Mouse (Mus musculus): Measurements from ENCODE around the gene Chst11. TPM values are rescaled to one million over a fixed set of nuclear protein-coding genes. Genes with fewer than 3 reads are reported as not detected.
A peak's percentile ranks its signal among the peaks of the same experiment; 100 is the strongest.

Gene Chst11
- polyA plus RNA-seq, 1 experiment = 4.3 TPM

DNA sequence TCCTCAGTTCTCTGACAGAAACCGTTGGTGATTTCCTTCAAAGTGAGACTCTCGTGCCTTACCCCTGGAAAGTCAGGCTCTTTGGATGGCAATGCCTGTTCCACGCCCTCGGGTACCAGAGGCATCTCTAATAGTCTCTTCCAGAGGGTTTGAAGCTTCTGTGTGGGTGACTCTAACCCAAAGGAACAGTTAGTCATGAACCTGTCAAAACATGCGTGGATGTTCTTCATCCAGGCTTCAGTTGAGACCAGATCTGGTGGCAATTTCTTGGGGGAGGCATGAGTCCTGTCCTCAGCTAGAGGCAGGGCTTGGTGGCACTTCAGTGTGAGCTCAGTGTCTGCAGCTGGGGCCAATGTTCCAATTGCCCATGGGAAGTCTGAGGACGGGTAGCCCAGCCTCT, 80.9 kb downstream of the Chst11 start:
- DNase-seq (ENCODE audit: low read depth, low spot score) = no peak
- WGBS = 85% methylated on average over 6 of the region's 6 CpGs

- DNase-seq (ENCODE audit: low read depth, low spot score) = no peak
- 88% methylated on average over 4 of the region's 4 CpGs for WGBS
Observed at GRCm38 (mm10) chr10:83067305-83067704, 82.0 kb downstream of the Chst11 start.

- 91% methylated on average over 8 of the region's 8 CpGs for WGBS
- DNase-seq (ENCODE audit: low read depth, low spot score) = no peak
Observed at GRCm38 (mm10) chr10:83068466-83068865, 83.2 kb downstream of the Chst11 start.

DNA sequence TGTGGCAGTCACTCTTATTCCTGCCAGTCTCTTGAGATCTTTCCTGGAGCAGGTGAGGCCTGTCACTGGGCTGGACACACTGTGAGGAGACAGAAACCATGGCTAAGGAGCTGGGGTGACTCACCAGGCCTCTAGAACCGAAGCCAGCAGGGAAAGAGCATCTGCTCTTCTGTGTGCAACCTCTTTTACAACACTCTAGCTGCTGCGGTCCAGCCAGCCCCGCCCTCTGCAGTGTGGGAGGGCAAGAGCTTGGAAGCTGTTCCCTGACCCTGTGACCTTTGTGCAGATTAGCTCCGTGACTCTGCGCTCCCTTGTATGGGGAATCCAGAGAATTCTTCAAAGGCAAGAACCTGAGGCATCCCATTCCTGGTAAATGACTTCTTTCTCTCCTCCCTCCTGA, 84.5 kb downstream of the Chst11 start:
- WGBS = 11% methylated on average over 5 of the region's 5 CpGs
- DNase-seq (ENCODE audit: low read depth, low spot score) = peak; percentile 50

DNA sequence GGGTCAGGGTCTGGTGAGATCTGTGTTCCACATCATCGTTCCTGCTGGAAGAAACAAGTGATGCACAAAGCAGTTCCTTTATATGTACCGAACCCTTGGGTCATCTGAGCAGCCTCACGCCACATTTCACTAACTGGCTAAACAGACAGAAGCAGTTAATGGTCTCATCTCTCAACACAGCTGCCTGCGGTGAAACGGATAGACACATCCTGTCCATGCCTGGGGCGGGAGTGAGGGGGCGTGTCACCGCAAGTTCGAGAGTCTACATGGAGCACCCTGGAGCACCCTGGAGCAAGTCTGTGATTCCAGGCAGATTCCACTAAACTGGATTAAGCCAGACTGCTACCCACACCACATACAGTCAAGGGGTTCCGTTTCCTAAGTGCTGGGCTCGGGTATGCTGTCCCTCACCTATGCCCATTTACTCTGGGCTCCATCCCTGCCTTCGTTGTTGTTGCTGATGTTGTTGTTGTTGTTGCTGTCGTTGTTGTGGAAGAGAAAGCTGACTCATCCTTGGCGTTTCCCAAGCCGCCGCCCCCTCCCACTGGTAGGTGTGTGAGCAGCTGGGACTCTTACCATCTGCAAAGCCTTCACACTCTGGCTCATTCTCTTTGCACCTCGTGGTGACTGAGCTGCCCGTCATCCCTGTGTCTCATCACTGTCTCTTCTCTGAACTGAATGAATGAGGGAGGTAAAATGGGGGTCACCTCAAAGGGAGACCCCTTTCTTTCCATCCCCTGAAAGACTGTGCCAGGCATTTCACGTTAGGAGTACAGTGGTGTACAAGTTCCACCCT, 86.7 kb downstream of the Chst11 start:
- DNase-seq (ENCODE audit: low read depth, low spot score) = no peak
- 77% methylated on average over 19 of the region's 19 CpGs for WGBS

DNA sequence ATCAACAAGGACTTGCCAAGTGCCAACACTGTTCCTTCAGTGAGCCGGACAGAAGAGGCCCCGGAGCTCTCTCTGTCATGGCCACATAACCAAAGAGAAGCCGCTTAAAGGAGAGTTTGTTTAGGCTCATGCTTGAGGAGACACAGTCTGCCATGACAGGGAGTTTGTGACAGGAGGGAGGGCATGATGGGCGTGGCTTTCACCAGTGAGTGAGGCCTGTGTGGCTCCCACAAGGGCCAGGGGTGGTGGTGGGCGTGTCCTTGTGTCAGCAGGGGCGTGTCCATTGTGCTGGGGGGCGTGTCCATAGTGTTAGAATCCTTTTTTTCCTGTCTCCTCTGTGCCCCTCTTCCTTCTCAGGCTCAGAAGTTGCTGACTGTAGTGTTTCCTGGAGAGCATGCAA, 87.8 kb downstream of the Chst11 start:
- 67% methylated on average over 7 of the region's 7 CpGs for WGBS
- DNase-seq (ENCODE audit: low read depth, low spot score) = no peak

DNA sequence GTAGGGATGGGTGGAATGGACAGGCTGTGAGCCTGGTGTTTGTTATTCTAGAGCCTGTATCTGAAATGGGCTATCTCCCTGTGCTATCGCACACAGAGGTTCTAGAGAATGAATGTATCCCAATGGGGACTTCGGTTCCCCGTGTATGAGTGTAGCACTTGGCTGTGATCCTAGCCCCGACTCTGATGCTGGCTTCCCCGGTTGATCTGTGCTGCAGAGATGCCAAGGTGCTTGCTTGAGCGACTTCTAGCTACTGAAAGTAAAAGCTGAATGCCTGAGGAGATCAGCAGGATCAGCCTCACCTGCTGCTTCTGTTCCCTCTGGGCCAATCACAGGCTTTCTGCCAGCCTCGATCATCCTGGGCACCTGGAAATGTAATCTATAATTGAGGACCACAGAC, 91.5 kb downstream of the Chst11 start:
- 77% methylated on average over 7 of the region's 7 CpGs for WGBS
- DNase-seq (ENCODE audit: low read depth, low spot score) = no peak

- WGBS = 94% methylated on average over 8 of the region's 8 CpGs
- no peak for DNase-seq (ENCODE audit: low read depth, low spot score)
Observed at GRCm38 (mm10) chr10:83078723-83079122, 93.4 kb downstream of the Chst11 start.

GRCm38 (mm10) chr10:83079755-83080154, 94.5 kb downstream of the Chst11 start:
- no peak for DNase-seq (ENCODE audit: low read depth, low spot score)
- 85% methylated on average over 13 of the region's 13 CpGs for WGBS

- 56% methylated on average over 12 of the region's 12 CpGs for WGBS
- no peak for DNase-seq (ENCODE audit: low read depth, low spot score)
Observed at GRCm38 (mm10) chr10:83080275-83080741, 95.0 kb downstream of the Chst11 start.

DNA sequence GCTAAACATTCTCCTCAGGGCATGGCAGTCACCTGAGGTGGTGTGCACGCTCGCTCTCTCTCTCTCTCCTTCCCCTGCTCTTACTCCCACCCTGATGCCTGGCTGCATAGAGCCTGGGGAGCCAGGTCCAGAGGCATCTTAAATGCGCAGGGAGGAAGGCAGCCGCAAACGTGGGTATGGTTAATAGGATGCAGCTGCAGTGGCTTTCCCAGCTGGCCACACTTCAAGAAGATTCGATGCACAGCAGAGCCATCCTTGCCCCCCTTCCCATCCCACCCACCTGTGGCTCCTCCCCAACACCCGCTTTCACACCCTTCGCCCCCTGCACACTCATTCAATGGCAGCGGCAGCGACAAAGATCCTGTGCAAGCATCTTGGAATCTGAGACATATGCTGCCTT, 95.6 kb downstream of the Chst11 start:
- 73% methylated on average over 10 of the region's 10 CpGs for WGBS

DNA sequence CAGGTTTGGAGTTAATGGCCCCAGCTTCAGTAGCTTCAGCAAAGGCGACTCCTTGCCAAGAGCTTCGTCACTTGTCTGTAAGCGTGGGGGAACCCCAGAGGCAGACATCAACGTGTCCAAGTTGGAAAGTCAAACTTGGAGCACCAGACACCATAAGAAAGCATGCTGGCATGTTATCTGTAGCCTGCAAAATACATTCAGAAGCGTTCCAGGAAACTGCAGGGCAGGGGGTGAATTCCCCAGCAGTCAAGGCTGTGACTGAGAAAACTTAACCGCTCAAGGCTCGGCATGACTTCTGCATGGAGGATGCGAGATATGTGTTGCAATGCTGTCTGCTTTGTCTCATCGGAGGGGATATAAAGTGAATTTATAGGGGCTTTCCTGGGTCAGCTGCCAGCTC, 98.6 kb downstream of the Chst11 start:
- DNase-seq (ENCODE audit: low read depth, low spot score) = no peak
- WGBS = 54% methylated on average over 9 of the region's 9 CpGs

More for the DNA sequence above, 95.6 kb downstream of the Chst11 start:
- no peak for DNase-seq (ENCODE audit: low read depth, low spot score)

DNA sequence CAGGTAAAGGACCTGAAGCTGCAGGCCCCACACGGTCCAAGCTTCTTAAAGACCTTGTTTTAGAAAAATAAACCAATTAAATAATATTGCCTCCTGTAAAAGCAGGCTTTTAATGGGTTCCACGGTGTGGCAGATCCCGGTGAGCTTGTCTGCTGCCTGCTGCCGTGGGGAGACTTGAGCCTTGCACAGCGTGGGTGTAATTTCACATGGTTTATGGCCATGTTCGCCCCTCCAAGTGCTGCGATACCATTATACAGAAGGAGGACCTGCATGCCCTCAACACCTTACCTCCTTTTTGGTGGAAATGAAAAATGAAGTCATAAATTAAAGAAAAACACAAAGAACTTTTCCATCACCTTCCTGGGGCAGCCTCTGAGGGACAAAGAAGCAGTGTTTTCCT, 103.0 kb downstream of the Chst11 start:
- no peak for DNase-seq (ENCODE audit: low read depth, low spot score)
- 38% methylated on average over 7 of the region's 7 CpGs for WGBS

DNA sequence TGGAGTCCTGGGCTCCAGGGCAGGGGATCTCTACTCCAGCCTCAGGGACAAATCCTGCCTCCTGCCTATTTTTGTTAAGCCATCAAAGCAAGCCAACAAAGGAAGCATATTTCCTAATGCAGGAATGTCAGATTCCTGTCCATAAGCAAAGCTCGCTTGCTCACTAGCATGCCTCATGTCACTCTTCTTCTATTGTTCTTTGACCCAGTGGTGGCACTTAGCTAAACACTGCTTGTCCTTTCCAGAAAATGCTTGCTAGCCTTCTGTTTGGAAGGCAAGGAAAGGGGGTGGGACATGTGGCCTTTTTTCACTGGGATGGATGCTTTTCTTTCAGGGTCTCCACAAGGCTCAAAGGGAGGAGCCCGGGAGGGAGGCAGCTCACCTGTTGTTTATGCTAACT, 103.5 kb downstream of the Chst11 start:
- WGBS = 55% methylated on average over 2 of the region's 2 CpGs
- no peak for DNase-seq (ENCODE audit: low read depth, low spot score)

GRCm38 (mm10) chr10:83090185-83090584, 104.9 kb downstream of the Chst11 start:
- WGBS = 87% methylated on average over 8 of the region's 8 CpGs

DNA sequence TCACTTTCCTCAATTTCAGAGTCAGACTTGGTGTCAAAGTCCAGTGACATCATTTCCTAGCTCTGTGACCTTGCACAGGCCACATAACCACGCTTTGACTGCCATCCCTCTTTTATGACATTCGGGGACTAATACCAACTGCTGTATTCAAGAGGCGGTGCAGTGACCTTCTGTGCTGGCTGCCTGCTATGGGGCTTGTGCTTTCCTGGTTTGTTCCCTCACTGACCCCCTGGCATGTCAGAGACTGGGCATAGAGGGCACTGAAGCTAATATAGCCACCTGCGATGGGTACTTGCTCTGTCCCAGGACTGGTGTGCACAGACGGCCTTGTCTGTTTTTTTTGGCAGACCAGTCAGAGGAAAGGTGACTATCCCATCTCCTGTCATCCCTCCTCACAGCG, 108.4 kb downstream of the Chst11 start:
- WGBS = 60% methylated on average over 6 of the region's 6 CpGs
- DNase-seq (ENCODE audit: low read depth, low spot score) = no peak

More at GRCm38 (mm10) chr10:83090185-83090584, 104.9 kb downstream of the Chst11 start:
- DNase-seq (ENCODE audit: low read depth, low spot score) = no peak

- WGBS = 77% methylated on average over 10 of the region's 10 CpGs
- DNase-seq (ENCODE audit: low read depth, low spot score) = no peak
Observed at GRCm38 (mm10) chr10:83094248-83094647, 109.0 kb downstream of the Chst11 start.

GRCm38 (mm10) chr10:83094821-83095725, 109.8 kb downstream of the Chst11 start:
- DNase-seq (ENCODE audit: low read depth, low spot score) = no peak
- 83% methylated on average over 16 of the region's 16 CpGs for WGBS

GRCm38 (mm10) chr10:83096257-83096656, 111.0 kb downstream of the Chst11 start:
- no peak for DNase-seq (ENCODE audit: low read depth, low spot score)
- 92% methylated on average over 6 of the region's 6 CpGs for WGBS

- no peak for DNase-seq (ENCODE audit: low read depth, low spot score)
- WGBS = 29% methylated on average over 10 of the region's 10 CpGs
Observed at GRCm38 (mm10) chr10:83098940-83099339, 113.6 kb downstream of the Chst11 start.

GRCm38 (mm10) chr10:83099669-83100068, 114.4 kb downstream of the Chst11 start:
- 86% methylated on average over 3 of the region's 3 CpGs for WGBS
- DNase-seq (ENCODE audit: low read depth, low spot score) = no peak
